Mouse (Mus musculus) heart, adult 2 months (tissue): ENCODE measurements around the gene Ghr.

Experiments
- CTCF ChIP-seq: fragments of 200-600 bp; IDR thresholded peaks from 2 replicates; pipeline ENCODE4 v1.8.1; 2022; ENCODE audit warnings: antibody characterized with exemption, mild to moderate bottlenecking, moderate library complexity
- EP300 ChIP-seq: fragments of 200-500 bp; IDR thresholded peaks from 2 replicates; pipeline ENCODE4 v1.6.1; 2011; ENCODE audit warnings: low read depth, low read length, control low read depth; ENCODE audit not compliant: insufficient read depth
- POLR2A ChIP-seq: fragments of 200-500 bp; IDR thresholded peaks from 2 replicates; pipeline ENCODE4 v1.6.1; 2011; ENCODE audit warnings: mild to moderate bottlenecking, low read depth, low read length, control low read depth; ENCODE audit not compliant: insufficient read depth

DNA sequence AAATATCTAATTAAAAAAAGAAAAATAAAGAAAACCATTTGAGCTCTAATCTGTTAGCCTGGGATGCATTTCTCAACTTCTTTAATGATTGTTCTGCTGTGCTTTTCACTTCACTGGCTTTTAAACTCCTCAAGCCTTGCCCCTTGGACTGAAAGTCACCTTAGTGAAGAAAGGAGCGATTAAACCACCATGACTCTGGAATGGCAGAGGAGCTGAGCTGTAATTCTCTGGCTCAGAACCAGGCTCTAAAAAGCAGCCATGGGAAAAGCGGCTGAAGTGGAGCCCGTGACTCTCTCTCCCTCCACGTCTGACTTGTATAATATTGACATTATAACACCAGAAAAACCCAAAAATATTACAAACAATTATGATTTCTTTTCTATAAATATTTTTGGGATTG, 126.7 kb downstream of the Ghr start:
- TF ChIP-seq CTCF, result no peak
- TF ChIP-seq POLR2A, result no peak
- TF ChIP-seq EP300, result no peak
